Mouse (Mus musculus) embryonic facial prominence, embryonic 11.5 days (tissue): ENCODE measurements around the gene Wdr89. TPM values are rescaled to one million over a fixed set of nuclear protein-coding genes. Genes with fewer than 3 reads are reported as not detected.
"Not testable (repeated sequence)": the region's sequence is repeated elsewhere in the genome, so short reads cannot be mapped to it uniquely, and the experiment has no call there.

Experiments
- ATAC-seq: fragments of 200-750 bp; cut with Nextera tagmentation; replicated peaks from 2 replicates; pipeline ENCODE4 v1.8.0; 2017; ENCODE audit warnings: low read depth; ENCODE audit not compliant: insufficient number of reproducible peaks, low FRiP score, low TSS enrichment
- DNase-seq: peaks from one replicate; pipeline ENCODE4 v3.0.0-alpha.2; 2015; ENCODE audit warnings: low spot score
- H3K27ac ChIP-seq: fragments of 300-500 bp; sonication (generic); replicated peaks from 2 replicates; pipeline ENCODE4 v1.5.1; 2014; ENCODE audit warnings: mild to moderate bottlenecking, low read depth, low read length, control low read depth
- H3K27me3 ChIP-seq: fragments of 300-500 bp; sonication (generic); 2 replicates; pipeline ENCODE4 v1.6.1; 2014; ENCODE audit warnings: mild to moderate bottlenecking, low read length, moderate library complexity, mixed read lengths; ENCODE audit not compliant: control insufficient read depth, insufficient read depth
- H3K36me3 ChIP-seq: fragments of 300-500 bp; sonication (generic); replicated peaks from 2 replicates; pipeline ENCODE4 v1.6.1; 2014; ENCODE audit warnings: low read depth, mild to moderate bottlenecking, low read length, moderate library complexity, mixed read lengths; ENCODE audit not compliant: control insufficient read depth, insufficient read depth
- H3K4me1 ChIP-seq: fragments of 300-500 bp; sonication (generic); 2 replicates; pipeline ENCODE4 v1.6.1; 2014; ENCODE audit warnings: low read length, mixed read lengths; ENCODE audit not compliant: control insufficient read depth, insufficient read depth
- H3K4me2 ChIP-seq: fragments of 300-500 bp; sonication (generic); 2 replicates; pipeline ENCODE4 v1.6.1; 2014; ENCODE audit warnings: low read depth, mild to moderate bottlenecking, control low read depth, low read length, moderate library complexity
- H3K4me3 ChIP-seq: fragments of 300-500 bp; sonication (generic); 2 replicates; pipeline ENCODE4 v1.5.1; 2014; ENCODE audit warnings: low read depth, low read length, control low read depth
- H3K9ac ChIP-seq: fragments of 300-500 bp; sonication (generic); replicated peaks from 2 replicates; pipeline ENCODE4 v1.6.1; 2014; ENCODE audit warnings: mild to moderate bottlenecking, control low read depth, low read length
- H3K9me3 ChIP-seq: fragments of 300-500 bp; sonication (generic); replicated peaks from 2 replicates; pipeline ENCODE4 v1.6.1; 2016; ENCODE audit warnings: mild to moderate bottlenecking, low read length, inconsistent platforms, mixed read lengths; ENCODE audit not compliant: control insufficient read depth
- WGBS: fragments of 180-500 bp; shearing (Covaris S2); extraction: QIAGEN DNeasy Blood & Tissue Kit; methylation state at CpG from one replicate; pipeline ENCODE4 v1.1.7; 2014; 5-methylcytosine and 5-hydroxymethylcytosine counted together
- polyA plus RNA-seq: library from polyadenylated mRNA; unstranded; fragments of >200 nt; fragmentation: Nextera tagmentation; extraction: Ambion mirVana; gene quantifications from 2 replicates; pipeline ENCODE4 v1.2.1, GENCODE M21; 2014

Gene Wdr89
- polyA plus RNA-seq = 12.1 and 13.9 TPM in 2 replicates

- H3K27ac ChIP-seq = peak within 1 kb of the TSS; percentile 56
- peak within 1 kb of the TSS; percentile 67 for H3K4me3 ChIP-seq
- under 1% methylated on average over 54 of the region's 55 CpGs for WGBS
- no peaks in the 10 kb centered on the region for H3K27me3 ChIP-seq
- ATAC-seq (peak; percentile 99), DNase-seq (peak; percentile 100)
- H3K36me3 ChIP-seq = no peaks in the 10 kb centered on the region
- H3K9me3 ChIP-seq = no peaks in the 10 kb centered on the region
- peak within 1 kb of the TSS; percentile 81 for H3K9ac ChIP-seq
- peak within 1 kb of the TSS; percentile 63 for H3K4me2 ChIP-seq
- no peaks in the 10 kb centered on the region for H3K4me1 ChIP-seq
These were observed at the start of gene Wdr89 for GRCm38 (mm10) chr12:75669258-75670106. Gene Wdr89, minus strand, starts transcription at chr12:75669537.

GRCm38 (mm10) chr12:75713596-75713995, 44.3 kb upstream of the Wdr89 start:
- WGBS = 74% methylated on average over 9 of the region's 9 CpGs
- ATAC-seq = no peak
- no peaks in the 10 kb centered on the region for H3K9me3 ChIP-seq
- H3K4me2 ChIP-seq = no peak overlapping the region
- H3K27me3 ChIP-seq = no peaks in the 10 kb centered on the region
- no peak for DNase-seq
- no peaks in the 10 kb centered on the region for H3K4me1 ChIP-seq
- no peak overlapping the region for H3K27ac ChIP-seq
- H3K9ac ChIP-seq = no peak overlapping the region
- no peak overlapping the region for H3K4me3 ChIP-seq
- no peaks in the 10 kb centered on the region for H3K36me3 ChIP-seq

- 86% methylated on average over 7 of the region's 7 CpGs for WGBS
- not testable (repeated sequence) for H3K4me3 ChIP-seq, H3K9me3 ChIP-seq, H3K36me3 ChIP-seq, H3K4me1 ChIP-seq, H3K27me3 ChIP-seq, H3K27ac ChIP-seq, ATAC-seq, DNase-seq, H3K4me2 ChIP-seq, H3K9ac ChIP-seq
These were observed 43.6 kb upstream of the Wdr89 start for GRCm38 (mm10) chr12:75712905-75713304.

GRCm38 (mm10) chr12:75710596-75711376, 41.4 kb upstream of the Wdr89 start:
- WGBS = 86% methylated on average over 9 of the region's 9 CpGs
- no peaks in the 10 kb centered on the region for H3K27me3 ChIP-seq
- H3K4me3 ChIP-seq = no peak overlapping the region
- no peak overlapping the region for H3K27ac ChIP-seq
- H3K9ac ChIP-seq = no peak overlapping the region
- no peaks in the 10 kb centered on the region for H3K4me1 ChIP-seq
- H3K4me2 ChIP-seq = no peak overlapping the region
- ATAC-seq (no peak), DNase-seq (no peak)
- no peaks in the 10 kb centered on the region for H3K36me3 ChIP-seq
- H3K9me3 ChIP-seq = no peaks in the 10 kb centered on the region

- 91% methylated on average over 2 of the region's 2 CpGs for WGBS
- no peak for DNase-seq
These were observed 40.2 kb upstream of the Wdr89 start for GRCm38 (mm10) chr12:75709506-75709905.

GRCm38 (mm10) chr12:75706670-75707069, 37.3 kb upstream of the Wdr89 start:
- DNase-seq (no peak), ATAC-seq (no peak)
- 86% methylated on average over 7 of the region's 7 CpGs for WGBS

More at GRCm38 (mm10) chr12:75709506-75709905, 40.2 kb upstream of the Wdr89 start:
- H3K4me2 ChIP-seq = no peak overlapping the region
- no peak overlapping the region for H3K4me3 ChIP-seq
- no peak overlapping the region for H3K27ac ChIP-seq
- H3K27me3 ChIP-seq = no peaks in the 10 kb centered on the region
- no peak overlapping the region for H3K9ac ChIP-seq
- H3K9me3 ChIP-seq = no peaks in the 10 kb centered on the region
- H3K4me1 ChIP-seq = no peaks in the 10 kb centered on the region
- ATAC-seq = no peak
- H3K36me3 ChIP-seq = no peaks in the 10 kb centered on the region

GRCm38 (mm10) chr12:75702739-75703122, 33.4 kb upstream of the Wdr89 start:
- peaks cover 4% of the 10 kb centered on the region for H3K4me1 ChIP-seq
- no peak overlapping the region for H3K27ac ChIP-seq
- H3K36me3 ChIP-seq = no peaks in the 10 kb centered on the region
- H3K4me2 ChIP-seq = no peak overlapping the region
- no peak overlapping the region for H3K4me3 ChIP-seq
- no peak overlapping the region for H3K9ac ChIP-seq
- DNase-seq = no peak
- no peak for ATAC-seq
- no peaks in the 10 kb centered on the region for H3K27me3 ChIP-seq
- 88% methylated on average over 3 of the region's 3 CpGs for WGBS
- H3K9me3 ChIP-seq = no peaks in the 10 kb centered on the region

More at GRCm38 (mm10) chr12:75706670-75707069, 37.3 kb upstream of the Wdr89 start:
- H3K36me3 ChIP-seq = no peaks in the 10 kb centered on the region
- no peak overlapping the region for H3K27ac ChIP-seq
- H3K4me3 ChIP-seq = no peak overlapping the region
- no peaks in the 10 kb centered on the region for H3K4me1 ChIP-seq
- no peaks in the 10 kb centered on the region for H3K9me3 ChIP-seq
- no peaks in the 10 kb centered on the region for H3K27me3 ChIP-seq
- H3K9ac ChIP-seq = no peak overlapping the region
- H3K4me2 ChIP-seq = no peak overlapping the region
